Mouse (Mus musculus) left cerebral cortex, adult 8-10 months (tissue): ENCODE measurements at regions not wholly inside any gene's neighbourhood (a gene's known extent, or its start where the extent isn't known, plus 50 kb on each side); places are given as distances from the start of the nearest gene placed in this dataset.

Experiments used
- DNase-seq, 2 experiments: peaks; one replicate each; pipeline ENCODE4 v3.0.0; 2022; ENCODE audit warnings: low spot score in 2 of 2

DNA sequence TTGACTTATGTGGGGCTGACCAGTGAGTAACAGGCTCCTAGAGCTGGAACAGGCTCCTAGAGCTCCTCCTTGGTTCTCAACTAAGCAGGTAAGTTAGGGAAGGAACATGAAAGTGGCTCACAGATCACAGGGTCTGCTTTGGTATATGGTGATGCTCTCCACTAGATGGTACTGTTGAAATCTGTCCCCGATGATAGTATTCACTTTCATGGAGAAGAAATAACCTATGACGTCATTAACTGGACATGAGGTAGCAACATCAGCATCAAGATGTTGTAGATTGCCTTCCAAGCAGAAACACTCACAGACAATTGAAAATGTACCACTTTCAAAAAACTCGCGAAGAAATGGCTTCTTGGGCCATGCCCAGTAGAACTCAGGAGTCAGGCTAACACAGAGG is 195.3 kb upstream of the Atp5g3 start:
- DNase-seq = no peak

DNA sequence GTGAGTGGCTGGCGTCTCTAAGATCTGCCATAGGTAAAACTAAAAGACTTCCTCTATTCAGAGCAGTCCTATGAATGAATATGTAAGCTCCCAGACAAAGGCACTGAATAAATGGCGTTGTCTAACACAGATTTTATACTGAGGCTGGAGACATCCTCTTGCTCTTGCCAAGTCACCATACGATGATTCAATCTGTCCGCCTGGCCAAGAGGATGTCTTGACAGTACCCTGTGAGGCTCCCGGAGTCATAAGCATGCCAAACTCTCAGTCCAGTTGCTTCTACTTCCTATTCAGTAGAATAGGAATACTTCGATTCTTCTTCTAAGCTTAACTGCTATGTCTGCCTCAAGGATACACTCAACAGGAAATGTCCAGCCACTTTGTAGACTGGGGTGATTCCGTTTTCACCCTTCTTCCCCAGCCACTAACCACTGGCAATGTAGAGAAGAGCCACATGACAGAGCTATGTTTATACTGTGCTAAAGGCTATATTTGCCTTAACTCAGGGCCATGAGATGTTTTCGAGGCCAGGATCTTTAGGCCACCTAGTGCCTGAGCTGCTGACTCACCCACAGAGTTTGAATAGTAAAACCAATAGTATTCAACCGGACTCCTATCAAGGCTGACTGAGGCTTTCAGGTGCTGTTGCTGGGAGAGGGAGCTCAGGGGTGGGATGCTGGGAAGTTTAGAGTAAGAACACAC is 188.7 kb upstream of the Atp5g3 start:
- DNase-seq = no peak

DNA sequence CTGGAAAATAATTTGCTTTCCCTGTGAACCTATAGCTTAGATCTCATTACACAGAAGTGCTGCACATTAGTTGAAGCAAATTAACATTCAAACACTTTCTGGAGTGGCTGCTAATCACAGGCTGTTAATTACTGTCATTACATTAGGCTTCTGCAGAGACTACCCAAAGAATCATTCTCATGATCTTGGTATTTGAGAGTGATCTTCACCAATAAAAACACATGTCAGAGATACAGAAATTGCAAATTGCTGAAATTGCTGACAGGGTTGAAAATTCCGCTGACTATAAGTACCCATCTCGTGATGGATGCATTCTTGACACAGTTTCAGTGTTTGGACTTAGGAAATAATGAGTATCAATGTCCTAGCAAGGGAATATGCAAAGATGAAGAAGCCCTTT is 185.7 kb upstream of the Atp5g3 start:
- no peak for DNase-seq

DNA sequence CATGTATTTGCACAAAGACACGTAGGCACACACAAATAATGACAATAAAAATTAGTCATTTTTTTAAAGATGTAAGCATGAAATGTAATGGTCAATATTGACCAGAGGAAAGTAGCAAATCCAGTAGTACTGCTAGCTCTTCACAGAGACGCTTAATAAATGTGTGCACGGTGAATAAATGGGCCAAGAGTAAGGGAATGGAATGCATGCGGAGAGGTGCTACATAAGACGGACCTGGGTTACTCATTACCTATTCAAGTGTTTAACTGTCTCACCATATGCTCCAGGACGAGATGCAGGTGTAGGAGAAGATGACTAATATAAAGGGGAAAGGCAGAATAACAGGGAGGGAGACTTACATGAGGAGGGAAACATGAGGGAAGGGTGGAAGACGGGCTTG is 182.4 kb upstream of the Atp5g3 start:
- no peak for DNase-seq

DNA sequence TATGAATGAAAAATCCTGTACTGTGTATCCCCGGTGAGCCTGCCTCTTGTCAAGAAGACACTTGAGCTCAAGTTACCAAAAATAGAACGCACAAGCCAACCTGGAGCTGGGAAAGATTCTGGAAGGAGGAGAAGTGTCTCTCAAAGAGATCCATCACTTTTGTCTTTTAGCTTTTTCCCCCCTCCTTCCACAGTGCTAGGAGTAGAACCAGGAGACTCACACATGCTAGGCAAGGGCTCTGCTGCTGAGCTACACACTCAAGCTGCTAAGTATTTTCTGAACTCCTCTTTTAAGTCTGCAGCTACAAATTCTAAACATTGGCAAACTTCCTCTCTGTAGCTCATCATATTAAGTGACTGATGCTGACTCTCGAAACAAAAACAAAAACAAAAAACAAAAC is 176.2 kb upstream of the Atp5g3 start:
- DNase-seq = no peak

DNA sequence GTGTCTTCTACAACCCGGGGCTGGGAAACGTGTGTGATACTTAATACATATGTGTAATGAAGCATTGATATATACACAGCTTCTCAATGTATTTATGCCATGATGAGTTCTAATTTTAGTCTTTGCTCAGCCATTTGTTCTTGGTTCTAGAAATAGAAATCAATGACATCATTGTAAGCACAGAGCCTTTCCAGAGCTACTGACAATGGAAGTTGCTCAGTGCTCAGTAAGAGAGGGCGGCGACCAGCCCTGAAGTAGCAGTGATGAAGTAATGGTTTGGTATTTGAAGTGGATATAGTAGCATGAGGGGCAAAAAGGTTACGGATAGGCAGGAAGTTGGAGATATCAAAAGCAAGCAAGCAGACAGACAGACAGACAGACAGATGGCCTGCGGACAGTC is 173.8 kb upstream of the Atp5g3 start:
- no peak for DNase-seq

DNA sequence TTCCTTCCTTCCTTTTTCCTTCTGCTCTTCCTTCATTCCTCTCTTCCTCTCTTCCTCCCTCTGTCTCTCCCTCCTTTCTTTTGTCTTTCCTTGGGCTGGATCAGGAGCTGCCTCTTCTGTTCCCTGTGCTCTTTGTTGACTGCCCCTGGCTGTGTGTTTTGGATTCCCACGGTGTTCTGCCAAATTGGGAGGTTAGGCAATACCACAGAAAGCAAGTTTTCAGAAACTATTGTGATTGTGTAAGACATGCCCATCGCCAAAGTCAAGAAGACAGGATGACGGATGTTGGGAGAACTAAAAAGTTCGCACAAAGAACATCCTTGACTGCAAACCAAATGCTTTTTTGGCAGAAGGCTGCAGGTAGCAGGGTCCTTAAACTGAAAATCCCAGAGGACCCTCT is 165.6 kb upstream of the Atp5g3 start:
- no peak for DNase-seq

DNA sequence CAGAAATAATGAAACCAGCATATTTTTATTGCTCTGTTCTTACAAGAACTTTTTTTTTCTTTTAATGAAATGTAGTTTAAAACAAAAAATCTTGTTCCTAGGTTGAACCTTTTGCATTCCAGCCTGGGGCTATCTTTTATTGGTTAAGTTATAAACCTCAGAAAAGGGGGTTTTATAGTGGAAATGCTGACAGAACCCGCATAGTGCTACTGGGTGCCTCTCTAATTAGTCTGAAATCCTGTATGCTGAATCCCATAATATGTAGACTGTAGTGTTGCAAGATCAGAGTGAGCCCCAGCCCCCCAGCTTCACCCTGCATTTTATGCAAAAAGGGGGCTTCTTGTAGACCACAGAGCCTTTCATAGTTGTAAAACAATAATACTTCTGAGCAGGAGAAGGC is 164.4 kb upstream of the Atp5g3 start:
- no peak for DNase-seq

DNA sequence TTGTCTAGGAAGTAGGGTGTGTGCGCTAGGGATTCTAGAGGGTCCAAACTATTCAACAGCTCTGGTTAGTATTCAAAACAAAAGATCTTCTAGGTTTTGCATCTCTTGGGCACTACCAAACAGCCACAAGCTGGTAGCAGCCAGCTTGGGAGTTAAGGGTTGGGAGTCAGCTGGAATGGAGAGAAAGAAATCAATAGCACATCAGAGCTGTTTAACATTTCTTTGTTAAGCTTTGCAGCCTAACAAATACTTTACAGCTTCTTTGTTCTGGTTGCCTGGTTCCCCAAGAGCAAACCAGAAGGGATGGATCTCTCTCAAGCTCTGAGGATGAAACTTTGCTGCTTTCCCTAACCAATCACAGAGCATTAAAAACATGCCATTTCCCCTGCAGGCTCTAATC is 162.3 kb upstream of the Atp5g3 start:
- no peak for DNase-seq

DNA sequence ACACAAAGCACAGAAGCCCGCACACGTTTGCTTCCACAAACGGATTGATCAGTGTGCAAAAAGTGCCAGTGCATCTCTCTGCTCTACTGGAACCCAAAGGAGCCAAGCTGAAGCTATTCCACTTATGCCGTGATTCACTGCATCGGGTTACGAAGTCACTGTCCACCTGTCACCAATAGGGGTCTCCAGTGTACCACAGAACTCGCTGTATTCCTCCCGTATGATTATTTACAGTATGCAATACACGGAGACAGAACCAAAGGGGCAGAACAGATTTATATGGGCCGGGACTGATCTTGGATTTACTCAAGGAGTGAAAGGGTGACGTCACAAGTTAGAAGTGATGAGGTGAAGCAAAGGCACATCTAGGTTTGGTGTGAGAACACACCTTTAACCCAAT is 155.5 kb upstream of the Atp5g3 start:
- DNase-seq = peak; percentile 26 to 36

DNA sequence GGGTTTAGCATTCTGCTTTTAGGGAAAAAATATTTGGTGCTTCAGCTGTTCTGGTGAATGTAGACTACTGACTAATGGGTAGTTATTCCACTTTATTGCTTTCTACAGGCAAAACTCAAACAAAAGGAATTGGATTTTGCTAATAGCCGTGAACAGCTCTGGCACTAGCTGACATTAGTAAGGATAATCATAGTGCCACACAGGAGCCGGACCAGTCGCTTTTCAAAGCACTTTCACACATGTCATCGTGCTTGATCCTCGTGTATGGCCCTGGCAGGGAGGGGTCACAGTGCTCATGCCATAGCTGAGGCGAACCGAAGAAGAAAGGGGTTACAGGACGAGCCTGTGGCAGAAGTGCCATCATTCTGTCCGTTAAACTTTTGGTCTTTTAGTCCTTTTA is 153.2 kb upstream of the Atp5g3 start:
- DNase-seq = no peak

DNA sequence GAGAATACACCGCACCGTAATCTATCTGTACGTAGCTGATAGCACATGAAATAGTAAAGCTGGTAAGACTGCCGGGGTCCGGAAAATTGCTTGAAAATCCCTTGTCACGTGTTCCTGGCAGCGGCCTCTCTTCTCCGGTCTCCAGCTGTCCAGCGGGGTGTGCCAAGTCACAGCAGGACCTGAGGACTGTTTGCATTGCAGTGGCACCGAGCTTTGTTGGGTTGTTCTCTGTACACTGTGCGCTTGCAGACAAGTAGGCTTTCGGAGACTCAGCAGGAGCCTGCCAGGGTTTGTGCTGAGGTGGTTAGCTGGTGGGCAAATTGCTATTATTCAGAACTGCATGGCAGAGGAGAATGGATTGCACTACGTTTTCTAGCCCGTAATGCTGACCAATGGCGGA is 152.7 kb upstream of the Atp5g3 start:
- peak in 1 of 2 experiments; percentile 3 for DNase-seq

DNA sequence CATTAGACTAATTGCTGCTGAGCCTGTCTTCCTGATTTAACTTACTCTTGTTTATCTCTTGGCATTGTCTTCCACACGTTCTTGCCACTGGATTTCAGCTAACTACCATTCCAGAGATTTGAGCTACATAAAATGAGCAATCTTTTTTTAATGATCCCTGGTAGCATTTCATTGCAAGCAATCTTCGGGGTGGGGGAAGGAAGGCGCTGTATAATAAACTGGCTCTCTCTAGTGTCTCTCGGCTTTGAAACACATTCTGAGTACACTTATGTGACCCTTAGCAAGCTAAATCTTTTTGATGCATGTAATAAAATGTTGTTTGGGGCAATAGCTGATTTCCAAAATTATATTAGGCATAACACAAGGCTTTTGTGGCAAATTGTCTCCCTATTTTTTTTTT is 152.2 kb upstream of the Atp5g3 start:
- DNase-seq = no peak

DNA sequence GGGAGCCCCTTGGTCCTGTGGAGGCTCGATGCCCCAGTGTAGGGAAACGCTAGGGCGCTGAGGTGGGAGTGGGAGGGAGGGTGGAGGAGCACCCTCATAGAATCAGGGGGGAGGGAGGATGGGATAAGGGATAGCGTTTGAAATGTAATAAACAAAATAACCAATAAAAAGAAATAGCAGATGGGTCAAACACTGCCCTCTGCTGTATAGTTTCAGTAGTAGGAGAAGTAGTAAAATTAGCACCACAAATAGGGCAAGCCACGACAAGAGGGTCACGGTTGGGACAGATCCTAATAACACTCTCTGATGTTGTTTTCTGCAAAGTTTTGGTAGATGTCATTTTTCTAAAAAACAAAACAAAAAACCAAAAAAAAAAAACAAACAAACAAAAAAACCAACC is 131.3 kb upstream of the Atp5g3 start:
- DNase-seq = no peak

DNA sequence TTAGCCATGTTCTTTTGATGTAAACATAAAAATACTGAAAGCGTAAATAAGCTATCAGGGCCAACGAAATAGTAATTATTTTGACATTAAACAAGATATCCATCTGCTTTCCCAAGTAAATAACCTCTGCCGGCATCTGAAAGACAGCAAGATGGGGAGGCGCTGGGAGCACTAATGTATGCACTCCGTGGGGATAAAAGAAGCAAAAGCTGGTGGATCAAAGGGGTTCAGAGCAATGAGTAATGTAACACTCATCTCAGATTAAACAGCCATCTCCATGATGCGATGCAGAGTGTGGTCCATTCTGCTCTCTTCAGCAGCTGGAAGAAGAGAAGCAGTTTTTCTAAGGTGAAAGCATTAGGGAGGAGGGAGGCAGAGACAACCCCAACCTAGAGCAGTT is 128.5 kb upstream of the Atp5g3 start:
- DNase-seq = no peak

DNA sequence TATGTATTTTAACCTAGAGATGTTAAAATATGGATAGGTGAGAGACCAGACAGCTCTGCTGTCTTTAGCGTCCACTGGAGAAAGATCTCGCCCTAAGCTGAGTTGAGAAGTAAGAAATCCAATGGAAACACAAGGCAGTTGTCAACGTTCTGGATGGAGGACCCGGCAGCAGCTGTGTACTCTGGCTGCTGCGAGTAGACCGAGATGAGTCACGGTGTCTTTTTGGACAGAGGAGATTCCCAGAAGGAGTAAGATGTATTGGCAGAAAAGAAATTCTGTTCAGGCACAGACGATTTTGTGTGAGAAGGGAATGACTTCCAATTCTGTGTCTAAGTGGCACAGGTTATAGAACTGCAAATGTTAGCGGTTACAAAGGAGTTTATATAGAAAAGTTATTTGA is 124.9 kb upstream of the Atp5g3 start:
- DNase-seq = no peak

DNA sequence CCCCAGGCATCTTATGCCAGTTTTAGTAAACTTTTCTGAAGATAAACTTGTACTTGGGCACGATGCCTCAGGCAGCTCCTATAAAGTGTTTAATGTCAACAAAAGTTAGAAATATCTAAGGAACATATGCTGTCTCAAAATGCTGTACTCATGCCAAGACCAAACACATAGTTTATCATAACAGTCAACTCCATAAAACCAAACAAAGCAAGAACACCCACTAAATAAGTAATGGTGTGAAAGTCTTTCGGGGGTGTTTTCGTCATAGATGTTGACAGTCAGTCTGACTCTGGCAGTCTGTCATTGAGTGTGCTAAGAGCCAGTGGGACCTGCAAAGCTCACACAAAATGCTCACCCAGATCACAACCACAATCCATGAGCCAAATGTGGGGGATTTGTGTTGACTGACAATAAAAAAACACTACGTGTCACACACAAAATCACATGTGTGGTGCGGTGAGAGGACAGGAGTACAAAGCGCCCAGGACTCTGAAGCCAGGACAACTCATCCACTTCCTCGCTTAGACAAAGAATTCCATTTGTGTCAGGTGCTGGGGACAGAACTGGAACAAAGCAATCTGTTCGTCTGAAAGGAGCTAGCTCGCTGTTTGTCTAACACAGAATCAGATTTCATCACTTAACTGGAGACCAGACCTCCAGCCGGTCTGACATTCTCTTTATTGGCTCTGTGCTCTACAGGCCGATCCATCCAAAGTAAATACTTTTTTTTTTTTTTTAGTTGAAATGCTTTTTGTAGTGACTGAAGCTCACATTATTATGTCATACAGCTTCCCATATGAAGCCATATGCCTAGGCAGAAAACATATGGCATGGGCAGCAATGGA is 121.3 kb upstream of the Atp5g3 start:
- no peak for DNase-seq

DNA sequence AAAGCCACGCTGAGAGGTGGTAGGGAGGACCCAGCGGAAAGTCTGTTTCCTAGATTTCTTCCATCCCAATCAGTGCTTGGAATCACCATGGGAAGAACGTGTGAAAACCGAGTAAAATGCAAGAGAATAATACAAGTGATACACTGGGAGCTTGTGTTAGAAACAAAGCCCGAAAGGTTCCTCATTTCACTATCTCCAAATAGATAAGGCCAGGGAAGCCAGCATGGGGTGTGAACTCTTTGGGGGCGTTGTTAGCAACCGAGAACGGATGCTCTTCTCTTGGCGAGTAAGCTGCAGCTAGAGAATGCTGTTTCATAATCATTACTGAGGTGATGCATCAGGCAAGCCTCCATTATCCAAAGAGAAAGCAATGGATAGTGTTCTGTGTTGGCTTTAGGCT is 118.8 kb upstream of the Atp5g3 start:
- DNase-seq = no peak

DNA sequence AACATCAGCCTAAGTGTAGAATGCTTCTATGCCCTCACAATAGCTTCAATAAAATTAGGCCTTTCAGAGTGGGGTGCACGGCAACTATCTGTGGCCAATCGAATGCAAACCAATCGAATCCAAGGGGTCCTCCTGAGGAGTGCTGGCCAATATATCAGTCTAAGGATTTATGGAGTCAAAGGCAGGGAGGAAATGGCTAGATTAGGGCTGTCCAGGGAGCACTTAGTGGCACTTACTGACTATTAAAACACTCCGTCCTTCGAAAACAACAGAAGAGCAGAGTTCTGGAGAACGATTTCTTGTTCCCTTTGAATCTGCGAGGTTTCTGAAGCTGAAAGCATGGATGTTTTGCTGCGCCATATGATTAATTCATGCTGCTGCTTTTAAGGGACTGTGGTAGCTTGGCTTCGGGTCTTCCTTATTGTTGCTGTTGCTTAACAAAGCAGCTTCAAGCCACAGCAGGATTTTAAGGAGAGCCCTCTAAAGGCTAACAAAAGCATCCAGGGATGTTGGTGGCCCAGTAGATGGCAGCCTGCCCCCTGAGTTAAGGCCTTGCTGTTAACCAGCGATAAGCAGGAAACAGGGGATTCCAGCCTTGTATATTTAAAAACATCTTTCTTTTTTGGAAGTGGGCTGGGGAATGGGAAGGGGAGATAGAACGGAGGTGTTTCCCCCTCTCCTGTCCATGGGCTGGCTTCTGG is 116.4 kb upstream of the Atp5g3 start:
- no peak for DNase-seq

DNA sequence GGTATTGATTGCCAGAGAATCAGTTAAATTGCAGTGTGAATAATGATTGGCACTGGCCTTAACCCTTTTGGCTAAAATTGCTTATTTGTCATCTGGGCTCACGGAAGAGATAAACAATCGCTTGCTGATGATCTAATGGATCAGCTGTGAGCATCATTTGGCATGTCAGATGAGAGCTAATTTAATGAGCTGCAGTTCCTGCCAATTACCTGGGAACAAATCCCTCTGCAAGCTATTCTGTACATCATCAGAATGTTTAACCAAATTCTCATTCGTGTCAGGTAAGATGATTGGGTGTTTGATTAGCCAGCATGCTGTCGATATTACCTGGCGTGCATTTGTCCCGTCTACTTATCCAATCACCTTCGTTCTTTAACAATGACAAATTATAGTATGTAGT is 104.0 kb upstream of the Atp5g3 start:
- no peak for DNase-seq

DNA sequence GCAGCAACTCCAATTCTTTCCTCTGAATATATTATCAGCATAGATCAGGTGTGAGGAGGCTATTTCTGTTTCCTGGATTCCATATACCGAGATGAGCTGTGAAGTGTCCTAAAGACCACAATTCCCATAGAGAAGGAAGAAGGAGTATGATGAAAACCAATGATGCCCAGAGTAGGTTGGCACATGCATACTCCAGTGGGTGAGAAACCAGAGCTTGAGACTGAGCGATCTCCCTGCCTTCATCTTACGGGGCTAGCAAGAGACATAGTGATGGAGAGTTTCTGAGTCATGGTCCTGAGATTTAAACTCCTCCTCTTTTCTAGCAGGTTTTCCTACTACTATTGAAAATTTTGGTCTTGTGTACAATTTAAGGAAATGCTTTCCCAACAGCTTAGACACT is 103.1 kb upstream of the Atp5g3 start:
- no peak for DNase-seq

DNA sequence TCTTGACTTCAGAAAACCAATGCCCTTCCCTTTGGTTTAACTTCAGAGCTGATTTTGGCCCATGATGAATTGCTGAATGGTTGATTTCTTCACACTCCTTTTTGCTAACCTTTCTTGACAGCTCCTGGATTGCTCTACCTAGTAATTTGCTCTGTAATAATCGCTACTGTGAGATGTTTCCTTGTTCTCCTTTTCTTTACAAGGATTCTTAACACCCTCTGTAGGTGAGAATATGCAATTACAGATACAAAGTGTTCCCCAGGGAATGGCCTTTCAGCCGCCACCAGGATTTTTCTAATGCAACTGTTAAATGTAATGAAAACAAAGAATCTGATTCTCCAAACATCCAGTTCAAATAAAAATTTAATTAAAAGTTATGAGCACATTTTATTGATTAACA is 87.4 kb upstream of the Atp5g3 start:
- no peak for DNase-seq

DNA sequence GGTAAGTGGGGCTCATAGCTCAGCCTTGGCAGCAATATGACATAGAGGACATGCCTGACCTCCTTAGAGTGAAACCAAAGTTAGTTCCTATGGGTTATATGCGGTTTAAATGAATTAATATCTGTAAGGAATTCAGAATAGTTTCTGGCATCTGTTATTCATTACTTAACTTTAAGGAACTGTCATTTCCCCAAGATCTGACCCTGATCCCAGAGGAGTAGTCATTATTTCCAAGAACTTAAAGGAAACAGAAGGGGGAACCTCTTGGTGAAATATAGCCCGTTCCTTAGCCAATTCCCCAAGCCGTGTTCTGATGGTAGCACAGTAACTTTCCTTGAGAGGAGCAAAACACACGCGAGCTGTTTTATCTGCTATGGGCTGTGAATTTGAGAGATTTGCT is 85.9 kb upstream of the Atp5g3 start:
- no peak for DNase-seq
